Mouse (Mus musculus) embryonic facial prominence, embryonic 12.5 days (tissue): Measurements from ENCODE around the gene Nop58. TPM values are rescaled to one million over a fixed set of nuclear protein-coding genes. Genes with fewer than 3 reads are reported as not detected.
"Not testable (repeated sequence)": the region's sequence is repeated elsewhere in the genome, so short reads cannot be mapped to it uniquely, and the experiment has no call there.

Experiments used
- ATAC-seq: fragments of 200-750 bp; cut with Nextera tagmentation; 2 replicates; pipeline ENCODE4 v1.8.0; 2017; ENCODE audit not compliant: insufficient number of reproducible peaks, insufficient read depth, low FRiP score, low TSS enrichment
- H3K27ac ChIP-seq: fragments of 300-500 bp; sonication (generic); 2 replicates; pipeline ENCODE4 v1.5.1; 2016; ENCODE audit warnings: mild to moderate bottlenecking
- H3K27me3 ChIP-seq: fragments of 300-500 bp; sonication (generic); 2 replicates; pipeline ENCODE4 v1.6.1; 2016; ENCODE audit warnings: mild to moderate bottlenecking, moderate library complexity
- H3K36me3 ChIP-seq: fragments of 300-500 bp; sonication (generic); 2 replicates; pipeline ENCODE4 v1.6.1; 2016; ENCODE audit warnings: mild to moderate bottlenecking
- H3K4me1 ChIP-seq: fragments of 300-500 bp; sonication (generic); 2 replicates; pipeline ENCODE4 v1.6.1; 2016
- H3K4me2 ChIP-seq: fragments of 300-500 bp; sonication (generic); replicated peaks from 2 replicates; pipeline ENCODE4 v1.6.1; 2016; ENCODE audit warnings: mild to moderate bottlenecking, moderate library complexity
- H3K4me3 ChIP-seq: fragments of 300-500 bp; sonication (generic); 2 replicates; pipeline ENCODE4 v1.5.1; 2016; ENCODE audit warnings: mild to moderate bottlenecking
- H3K9ac ChIP-seq: fragments of 300-500 bp; sonication (generic); 2 replicates; pipeline ENCODE4 v1.6.1; 2016; ENCODE audit warnings: mild to moderate bottlenecking, moderate library complexity
- H3K9me3 ChIP-seq: fragments of 300-500 bp; sonication (generic); 2 replicates; pipeline ENCODE4 v1.6.1; 2016; ENCODE audit warnings: mild to moderate bottlenecking, moderate library complexity
- WGBS: fragments of 180-500 bp; shearing (Covaris S2); methylation state at CpG from one replicate; pipeline ENCODE4 v1.1.7; 2016; 5-methylcytosine and 5-hydroxymethylcytosine counted together
- polyA plus RNA-seq: library from polyadenylated mRNA; unstranded; fragments of >200 nt; fragmentation: Nextera tagmentation; extraction: Ambion mirVana; gene quantifications from 2 replicates; pipeline ENCODE4 v1.2.1, GENCODE M21; 2016

Gene Nop58
- polyA plus RNA-seq: 243 and 271 TPM in 2 replicates

DNA sequence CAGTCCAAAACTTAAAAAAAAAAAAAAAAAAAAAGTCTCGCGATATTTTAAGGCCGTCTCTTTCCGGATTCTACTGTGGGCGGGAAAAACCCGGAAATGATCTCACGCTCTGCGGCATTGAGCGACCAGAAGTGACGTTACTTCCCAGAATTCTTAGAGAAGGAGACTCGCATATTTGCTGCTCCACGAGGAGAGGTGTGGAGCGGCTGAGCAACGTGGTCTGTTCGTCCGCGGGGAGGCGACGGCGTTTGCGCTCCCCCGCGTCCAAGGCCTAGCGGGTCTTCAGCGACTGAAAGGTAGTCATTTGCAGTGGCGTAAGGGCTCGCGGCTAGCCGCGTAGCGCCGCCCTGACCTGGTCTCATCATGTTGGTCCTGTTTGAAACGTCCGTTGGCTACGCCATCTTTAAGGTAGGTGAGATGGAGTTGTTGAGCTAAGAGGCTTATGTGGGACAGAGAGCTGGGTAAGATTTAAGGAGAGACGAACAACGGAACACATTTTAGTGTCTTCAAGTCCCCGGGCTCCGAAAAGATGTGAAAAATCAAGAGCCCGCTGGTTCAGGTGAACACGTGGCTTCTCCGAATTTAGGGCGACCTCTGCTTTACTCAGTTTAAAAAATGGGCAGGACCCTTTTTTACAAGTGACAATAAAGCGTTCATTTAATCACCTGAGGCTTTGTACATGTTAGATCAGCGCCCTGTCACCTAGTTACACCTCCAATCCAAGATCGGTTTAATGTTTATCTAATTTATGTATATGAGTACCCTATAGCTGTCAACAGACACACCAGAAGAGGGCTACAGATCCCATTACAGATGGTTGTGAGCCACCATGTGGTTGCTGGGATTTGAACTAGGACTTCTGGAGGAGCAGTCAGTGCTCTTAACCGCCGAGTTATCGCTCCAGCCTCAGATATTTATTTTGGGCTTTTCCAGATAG lies at the start of gene Nop58:
Gene Nop58, plus strand, starts transcription at position 153 of the 937 bp plus-strand sequence.
- Histone ChIP-seq H3K27ac (peak within 1 kb of the TSS; percentile 88), H3K36me3 (peaks cover 8% of the 10 kb centered on the region; the same call in 1 of the 2 replicates), H3K4me1 (peaks cover 12% of the 10 kb centered on the region), H3K9ac (peak within 1 kb of the TSS; percentile 72), H3K27me3 (no peaks in the 10 kb centered on the region), H3K9me3 (no peaks in the 10 kb centered on the region), H3K4me3 (peak within 1 kb of the TSS; percentile 83), H3K4me2 (peak within 1 kb of the TSS; percentile 79)
- WGBS: under 1% methylated on average over 49 of the region's 49 CpGs
- ATAC-seq: peak; percentile 89

DNA sequence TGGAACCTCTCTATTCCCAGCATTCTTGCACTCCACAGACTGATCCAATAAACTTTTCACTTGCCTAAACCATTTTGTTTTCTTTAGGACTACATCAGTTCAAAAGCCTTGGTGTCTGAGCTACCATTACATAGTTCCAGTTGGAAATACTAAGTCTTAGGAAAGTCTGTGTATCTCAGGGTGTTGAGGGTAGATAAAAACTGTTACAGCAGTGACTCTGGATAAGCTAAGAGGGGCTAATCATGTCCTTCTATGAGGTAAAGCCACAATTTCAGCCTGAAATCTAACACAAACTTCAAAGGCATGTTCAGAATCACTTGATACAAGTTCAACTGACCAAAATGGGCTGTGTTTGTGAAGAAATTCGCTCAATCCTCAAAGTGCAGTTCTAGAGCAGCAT lies 48.4 kb upstream of the Nop58 start:
- no peak for ATAC-seq
- no peak overlapping the region for H3K9ac ChIP-seq
- H3K27me3 ChIP-seq: no peaks in the 10 kb centered on the region
- peaks cover 9% of the 10 kb centered on the region; the same call in 1 of the 2 replicates for H3K4me1 ChIP-seq
- H3K4me2 ChIP-seq: no peak overlapping the region
- H3K9me3 ChIP-seq: no peaks in the 10 kb centered on the region
- 0 out of 2 replicates have a peak, but pooled peaks cover 7% of the 10 kb centered on the region for H3K36me3 ChIP-seq
- no peak overlapping the region for H3K27ac ChIP-seq
- no peak overlapping the region for H3K4me3 ChIP-seq
- WGBS: 68% methylated on average over 1 of the region's 1 CpGs

DNA sequence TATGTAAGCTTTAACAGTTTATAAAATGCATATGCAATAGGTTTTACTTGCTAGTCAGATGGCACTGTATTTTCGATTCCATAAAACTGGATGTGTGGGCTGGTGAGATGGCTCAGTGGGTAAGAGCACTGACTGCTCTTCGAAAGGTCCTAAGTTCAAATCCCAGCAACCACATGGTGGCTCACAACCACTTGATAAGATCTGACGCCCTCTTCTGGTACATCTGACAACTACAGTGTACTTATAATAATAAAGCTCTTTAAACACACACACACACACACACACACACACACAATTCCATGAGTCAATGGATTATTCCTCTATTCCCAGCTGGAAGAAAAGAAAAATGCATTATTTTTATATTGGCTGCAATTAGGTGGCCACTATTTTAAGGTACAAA lies 46.4 kb upstream of the Nop58 start:
- no peak overlapping the region for H3K4me2 ChIP-seq
- no peak for ATAC-seq
- no peak overlapping the region for H3K27ac ChIP-seq
- H3K27me3 ChIP-seq: no peaks in the 10 kb centered on the region
- 79% methylated on average over 3 of the region's 3 CpGs for WGBS
- H3K4me3 ChIP-seq: no peak overlapping the region
- peaks cover 20% of the 10 kb centered on the region for H3K36me3 ChIP-seq
- no peaks in the 10 kb centered on the region for H3K9me3 ChIP-seq
- peaks cover 8% of the 10 kb centered on the region; the same call in 1 of the 2 replicates for H3K4me1 ChIP-seq
- no peak overlapping the region for H3K9ac ChIP-seq

DNA sequence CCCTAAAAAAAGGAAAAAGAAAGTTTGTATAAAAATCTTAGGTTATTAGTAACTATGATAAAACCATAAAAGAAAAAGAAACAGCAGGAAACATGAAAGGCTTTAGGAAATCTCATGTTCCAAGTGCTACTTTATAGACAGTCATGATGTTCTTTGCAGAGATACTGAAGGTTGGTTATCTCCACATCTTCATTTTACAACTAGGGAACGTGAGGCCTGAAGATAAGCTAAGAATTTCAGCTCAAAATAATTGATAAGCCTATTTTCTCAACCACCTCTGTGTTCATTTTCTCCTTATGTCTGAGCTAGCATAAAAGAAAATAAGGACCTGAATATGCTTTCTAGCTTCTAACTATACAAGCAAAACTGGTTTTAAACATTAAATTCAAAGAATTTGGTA lies 42.3 kb upstream of the Nop58 start:
- 91% methylated on average over 1 of the region's 1 CpGs for WGBS
- Histone ChIP-seq H3K36me3 (peaks cover 35% of the 10 kb centered on the region), H3K27ac (no peak overlapping the region), H3K9me3 (no peaks in the 10 kb centered on the region), H3K4me1 (no peaks in the 10 kb centered on the region), H3K27me3 (no peaks in the 10 kb centered on the region), H3K9ac (no peak overlapping the region), H3K4me2 (no peak overlapping the region), H3K4me3 (no peak overlapping the region)
- ATAC-seq: no peak

DNA sequence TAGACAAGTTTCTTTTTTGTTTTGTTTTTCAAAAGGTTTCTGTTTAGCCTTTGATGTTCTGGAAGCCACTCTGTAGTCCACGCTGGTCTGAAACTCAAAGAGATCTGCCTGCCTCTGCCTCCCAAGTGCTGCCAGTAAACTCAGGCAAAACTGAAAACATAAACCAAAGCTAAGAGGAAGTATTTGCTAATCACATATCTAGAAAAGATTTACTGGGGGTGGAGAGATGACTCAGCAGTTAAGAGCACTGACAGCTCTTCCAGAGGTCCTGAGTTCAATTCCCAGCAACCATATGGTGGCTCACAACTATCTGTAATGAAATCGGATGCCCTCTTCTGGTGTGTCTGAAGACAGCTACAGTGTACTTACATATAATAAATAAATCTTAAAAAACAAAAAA lies 38.3 kb upstream of the Nop58 start:
- not testable (repeated sequence) for H3K9ac ChIP-seq, H3K9me3 ChIP-seq, H3K4me3 ChIP-seq, H3K4me1 ChIP-seq, H3K4me2 ChIP-seq, ATAC-seq, H3K27ac ChIP-seq, H3K27me3 ChIP-seq
- peaks cover 41% of the 10 kb centered on the region for H3K36me3 ChIP-seq
- WGBS: 89% methylated on average over 2 of the region's 2 CpGs

DNA sequence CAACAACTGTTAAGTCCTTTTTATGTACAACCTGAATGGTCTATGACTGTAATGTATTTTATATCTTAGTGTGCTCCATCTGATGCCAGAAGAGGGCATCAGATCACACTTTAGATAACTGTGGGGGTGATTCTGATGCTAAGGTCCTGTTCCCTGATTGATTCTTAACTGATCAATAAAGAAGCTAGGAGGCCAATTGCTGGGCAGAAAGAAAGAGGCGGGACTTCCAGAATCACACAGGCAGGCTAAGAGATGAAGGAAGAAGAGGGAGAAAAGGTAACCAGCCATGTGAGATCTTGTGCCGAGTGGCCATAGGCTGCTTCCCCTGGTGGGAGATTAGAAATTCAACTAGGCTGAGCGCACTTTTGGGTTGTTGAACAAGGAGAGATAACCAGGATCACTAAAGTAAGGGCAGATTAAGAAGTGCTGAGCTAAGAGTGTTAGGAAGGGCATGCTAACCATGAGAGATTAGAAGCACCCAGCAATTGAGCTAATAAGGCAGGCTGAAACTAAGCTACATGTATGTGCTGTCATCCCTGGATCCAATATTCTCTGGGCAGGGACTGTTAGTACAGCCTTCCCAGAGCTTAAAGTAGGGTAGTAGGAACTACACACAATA lies 33.5 kb upstream of the Nop58 start:
- 90% methylated on average over 3 of the region's 3 CpGs for WGBS
- Histone ChIP-seq H3K4me2 (no peak overlapping the region), H3K9ac (no peak overlapping the region), H3K36me3 (peaks cover 43% of the 10 kb centered on the region), H3K27me3 (no peaks in the 10 kb centered on the region), H3K9me3 (no peaks in the 10 kb centered on the region), H3K4me3 (no peak overlapping the region), H3K4me1 (no peaks in the 10 kb centered on the region), H3K27ac (no peak overlapping the region)
- ATAC-seq: no peak

DNA sequence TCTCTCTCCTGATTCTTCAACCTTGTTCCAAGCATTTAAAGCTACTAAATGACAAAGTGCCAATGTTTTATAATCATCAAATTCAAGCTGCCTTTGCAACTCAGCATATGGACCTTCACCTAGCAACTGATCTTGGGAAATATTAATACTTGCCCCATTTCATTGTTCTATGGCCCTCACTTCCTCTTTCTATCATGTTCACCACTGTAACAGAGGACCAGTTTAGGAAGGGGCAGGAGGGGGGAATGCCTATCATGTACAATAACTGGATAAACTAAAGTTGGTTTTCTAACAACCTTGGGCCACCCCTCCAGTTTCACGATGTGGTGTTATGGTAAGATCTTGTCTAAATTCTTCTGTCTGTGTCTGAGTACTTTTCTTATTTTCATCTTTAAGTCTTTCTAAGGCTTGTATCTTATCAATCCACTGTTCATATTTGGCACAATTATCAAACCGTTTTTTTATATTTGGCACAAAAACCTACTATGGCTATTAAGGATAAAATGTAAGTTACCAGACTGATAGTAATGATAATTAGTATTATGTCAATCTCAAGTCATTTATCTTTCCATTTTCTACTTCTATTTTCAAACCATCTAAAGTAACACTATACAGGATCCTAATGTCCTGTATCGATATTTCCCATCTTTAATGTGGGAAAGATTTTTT lies 31.4 kb upstream of the Nop58 start:
- no peak overlapping the region for H3K4me3 ChIP-seq
- peaks cover 33% of the 10 kb centered on the region for H3K36me3 ChIP-seq
- no peak overlapping the region for H3K27ac ChIP-seq
- H3K4me2 ChIP-seq: no peak overlapping the region
- H3K4me1 ChIP-seq: no peaks in the 10 kb centered on the region
- no peaks in the 10 kb centered on the region for H3K27me3 ChIP-seq
- H3K9ac ChIP-seq: no peak overlapping the region
- ATAC-seq: no peak
- 95% methylated on average over 3 of the region's 3 CpGs for WGBS
- H3K9me3 ChIP-seq: no peaks in the 10 kb centered on the region

DNA sequence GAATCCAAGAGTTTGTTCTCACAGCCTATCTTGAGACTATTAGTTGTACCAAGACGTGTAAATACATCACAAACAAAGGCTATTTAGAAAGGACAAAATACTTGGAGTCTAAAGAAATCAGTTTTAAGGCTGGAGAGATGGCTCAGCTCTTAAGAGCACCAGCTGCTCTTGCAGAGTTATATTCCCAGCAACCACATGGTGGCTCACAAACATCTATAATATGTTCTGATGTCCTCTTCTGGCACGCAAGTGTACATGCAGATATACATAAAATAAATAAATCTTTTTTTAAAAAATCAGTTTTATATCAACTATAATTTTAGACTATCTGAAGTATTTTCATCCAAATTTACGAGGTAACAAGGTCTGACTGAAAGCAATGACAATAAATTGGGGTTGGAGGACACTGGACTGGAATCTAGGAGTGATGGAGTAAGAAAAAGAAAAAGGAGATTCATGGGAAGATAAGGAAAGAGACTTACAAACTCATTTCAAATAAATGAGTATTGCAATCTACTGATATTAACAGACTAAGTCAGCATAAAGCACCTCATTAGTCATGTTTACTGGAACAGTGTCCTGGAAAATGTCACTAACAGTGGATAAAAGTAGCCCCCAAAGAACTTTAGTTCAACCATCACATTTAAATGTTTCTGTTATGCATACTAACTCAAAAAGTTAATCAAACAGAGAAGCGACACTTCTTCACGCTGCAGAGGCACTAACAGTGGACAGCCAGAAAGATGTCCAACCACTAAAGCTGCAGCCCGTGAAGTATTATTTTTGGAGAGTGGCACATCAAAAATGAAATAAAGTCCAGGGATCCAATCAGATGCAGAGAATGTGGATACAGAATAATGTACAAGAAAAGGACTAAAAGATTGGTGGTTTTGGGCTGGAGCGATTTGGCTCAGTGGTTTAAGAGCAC lies 28.3 kb upstream of the Nop58 start:
- H3K36me3 ChIP-seq: peaks cover 24% of the 10 kb centered on the region
- H3K9ac ChIP-seq: no peak overlapping the region
- no peak overlapping the region for H3K27ac ChIP-seq
- 91% methylated on average over 7 of the region's 7 CpGs for WGBS
- no peak overlapping the region for H3K4me3 ChIP-seq
- H3K4me1 ChIP-seq: no peaks in the 10 kb centered on the region
- H3K27me3 ChIP-seq: no peaks in the 10 kb centered on the region
- H3K4me2 ChIP-seq: no peak overlapping the region
- ATAC-seq: no peak
- H3K9me3 ChIP-seq: no peaks in the 10 kb centered on the region

DNA sequence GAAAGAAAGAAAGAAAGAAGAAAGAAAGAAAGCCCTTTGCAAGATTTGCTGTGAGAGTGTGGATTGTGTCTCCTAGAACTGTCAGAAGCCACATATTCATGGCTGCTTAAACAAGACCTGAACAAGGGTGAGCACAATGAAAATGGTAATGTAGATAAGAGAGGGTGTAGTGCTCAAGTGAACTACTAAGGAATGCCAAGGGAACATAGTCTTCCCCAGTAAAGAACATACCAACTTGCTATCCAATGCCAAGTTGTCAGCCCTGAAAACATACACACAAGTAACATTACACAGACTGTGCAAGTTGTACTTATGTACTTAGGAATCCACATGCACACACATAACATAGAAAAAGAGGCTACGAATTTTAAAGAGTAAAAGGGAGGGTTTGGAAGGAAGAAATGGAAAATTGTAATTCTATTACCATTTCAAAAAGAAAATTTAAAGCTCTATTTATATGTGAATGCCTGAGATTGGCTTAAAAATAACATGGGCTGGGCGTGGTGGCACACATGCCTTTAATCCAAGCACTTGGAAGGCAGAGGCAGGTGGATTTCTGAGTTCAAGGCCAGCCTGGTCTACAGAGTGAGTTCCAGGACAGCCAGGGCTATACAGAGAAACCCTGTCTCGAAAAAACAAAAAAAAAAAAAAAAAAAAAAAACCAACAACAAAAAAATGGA lies 21.2 kb upstream of the Nop58 start:
- no peak overlapping the region for H3K4me3 ChIP-seq
- H3K27me3 ChIP-seq: no peaks in the 10 kb centered on the region
- no peaks in the 10 kb centered on the region for H3K9me3 ChIP-seq
- no peak overlapping the region for H3K4me2 ChIP-seq
- H3K36me3 ChIP-seq: peaks cover 4% of the 10 kb centered on the region; the same call in 1 of the 2 replicates
- H3K4me1 ChIP-seq: peaks cover 3% of the 10 kb centered on the region; the same call in 1 of the 2 replicates
- no peak overlapping the region for H3K9ac ChIP-seq
- 93% methylated on average over 3 of the region's 3 CpGs for WGBS
- no peak for ATAC-seq
- H3K27ac ChIP-seq: no peak overlapping the region

DNA sequence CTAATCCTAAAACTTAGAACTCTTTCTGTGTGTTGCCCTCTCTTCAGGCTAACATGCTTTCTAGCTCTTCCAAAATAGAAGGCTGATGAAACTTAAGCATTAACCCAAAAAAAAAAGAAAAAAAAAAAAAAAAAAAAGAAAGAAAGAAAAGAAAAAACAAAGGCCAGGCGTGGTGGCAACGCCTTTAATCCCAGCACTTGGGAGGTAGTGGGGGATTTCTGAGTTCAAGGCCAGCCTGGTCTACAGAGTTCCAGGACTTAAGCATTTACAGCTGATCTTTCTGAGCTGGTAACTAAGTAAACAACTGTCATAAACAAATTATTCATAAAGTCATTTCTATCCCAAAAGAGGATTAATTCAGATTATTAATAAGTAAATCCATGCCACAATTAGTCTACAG lies 15.9 kb upstream of the Nop58 start:
- Histone ChIP-seq H3K4me2 (peak overlapping the region; percentile 83), H3K27me3 (no peaks in the 10 kb centered on the region), H3K4me3 (0 out of 2 replicates have a peak overlapping the region, but pooled peaks have one; percentile 99), H3K27ac (no peak overlapping the region), H3K4me1 (peaks cover 13% of the 10 kb centered on the region), H3K9ac (no peak overlapping the region), H3K9me3 (no peaks in the 10 kb centered on the region), H3K36me3 (no peaks in the 10 kb centered on the region)
- ATAC-seq: no peak
- 90% methylated on average over 2 of the region's 2 CpGs for WGBS
